Mouse (Mus musculus) cerebellum, adult 11-12 months (tissue): ENCODE measurements around the gene Exosc10.

Experiments
- DNase-seq: peaks from one replicate; pipeline ENCODE4 v3.0.0; 2022

The Exosc10 gene

GRCm38 (mm10) chr4:148612557-148612956, 54.3 kb downstream of the Exosc10 start:
- no peak for DNase-seq

- no peak for DNase-seq
Measured at GRCm38 (mm10) chr4:148613738-148614137, 55.5 kb downstream of the Exosc10 start.

DNA sequence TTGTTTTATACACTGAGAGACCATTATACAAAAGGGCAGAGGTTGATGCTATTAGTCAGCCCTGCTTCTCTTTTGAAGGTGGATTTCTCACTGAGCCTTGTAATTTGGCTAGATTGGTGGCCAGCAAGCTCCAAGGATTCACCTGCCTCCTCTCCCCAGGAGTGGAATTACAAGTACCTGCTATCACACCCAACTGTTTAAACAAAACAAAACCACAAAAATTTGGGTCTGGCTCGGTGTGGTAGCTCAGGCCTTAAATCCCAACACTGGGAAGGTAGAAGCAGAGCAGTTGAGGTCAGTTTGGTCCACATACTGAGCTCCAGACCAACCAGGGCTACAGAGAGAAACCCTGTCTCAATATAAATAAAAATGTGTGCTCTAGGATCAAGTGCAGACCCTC, 61.6 kb downstream of the Exosc10 start:
- no peak for DNase-seq

GRCm38 (mm10) chr4:148620718-148621117, 62.5 kb downstream of the Exosc10 start:
- no peak for DNase-seq

DNA sequence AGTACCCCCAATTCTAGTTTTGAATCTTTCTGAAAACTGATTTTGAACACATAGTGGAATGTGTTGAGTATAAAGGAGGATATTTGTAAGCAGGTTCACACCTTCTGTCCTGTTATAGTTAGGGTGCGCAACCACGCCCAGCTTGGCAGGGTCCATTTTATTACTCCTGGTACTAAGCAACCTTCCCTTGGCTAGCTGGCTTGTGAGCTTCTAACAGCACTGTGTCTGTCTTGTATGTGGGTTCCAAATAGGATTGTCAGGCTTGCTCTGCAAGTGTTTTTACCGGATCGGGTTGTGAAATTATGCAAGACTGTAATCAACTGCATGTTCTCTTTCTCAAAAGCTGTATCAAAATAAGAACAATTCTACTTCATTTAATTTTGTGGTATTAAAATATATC, 64.3 kb downstream of the Exosc10 start:
- DNase-seq, result no peak

DNA sequence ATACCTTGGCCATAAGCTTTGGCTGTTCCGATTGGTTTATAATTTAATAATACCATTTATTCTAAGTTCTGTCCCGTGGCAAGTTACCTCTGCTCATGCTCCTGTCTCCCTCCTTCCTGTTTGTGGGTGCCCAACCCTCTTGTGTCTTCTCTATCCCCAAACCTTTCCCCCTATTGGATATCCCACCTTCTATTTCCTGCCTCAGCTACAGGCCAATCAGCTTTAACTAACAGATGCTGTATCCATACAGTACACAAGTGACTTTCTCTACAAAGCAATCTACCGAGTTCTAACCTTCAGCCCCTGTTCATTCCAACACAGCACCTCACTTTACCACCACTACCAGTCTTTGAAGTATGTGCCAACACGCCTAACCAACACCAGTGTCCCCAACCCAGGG, 65.4 kb downstream of the Exosc10 start:
- DNase-seq, result no peak

DNA sequence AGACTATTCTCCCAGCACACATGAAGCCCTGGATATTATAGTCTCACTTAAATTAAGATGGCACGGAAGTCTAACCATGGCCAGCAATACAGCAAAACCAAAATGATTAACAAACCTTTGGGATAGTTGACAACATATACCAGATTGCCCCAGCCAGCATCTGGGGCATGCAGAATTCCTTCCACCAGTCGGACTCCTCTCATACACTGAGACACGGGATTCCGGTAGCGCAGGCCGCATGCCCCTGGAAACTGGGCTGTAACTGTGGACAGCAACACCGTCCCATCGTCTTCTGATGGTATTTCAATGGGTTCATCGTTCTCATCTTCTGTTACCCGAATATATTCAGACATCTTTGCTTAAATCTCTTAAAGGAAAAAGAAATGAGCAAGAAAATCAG, 66.8 kb downstream of the Exosc10 start:
- DNase-seq, result no peak

- DNase-seq, result peak; percentile 42
Measured at GRCm38 (mm10) chr4:148625756-148626622, 67.8 kb downstream of the Exosc10 start.

DNA sequence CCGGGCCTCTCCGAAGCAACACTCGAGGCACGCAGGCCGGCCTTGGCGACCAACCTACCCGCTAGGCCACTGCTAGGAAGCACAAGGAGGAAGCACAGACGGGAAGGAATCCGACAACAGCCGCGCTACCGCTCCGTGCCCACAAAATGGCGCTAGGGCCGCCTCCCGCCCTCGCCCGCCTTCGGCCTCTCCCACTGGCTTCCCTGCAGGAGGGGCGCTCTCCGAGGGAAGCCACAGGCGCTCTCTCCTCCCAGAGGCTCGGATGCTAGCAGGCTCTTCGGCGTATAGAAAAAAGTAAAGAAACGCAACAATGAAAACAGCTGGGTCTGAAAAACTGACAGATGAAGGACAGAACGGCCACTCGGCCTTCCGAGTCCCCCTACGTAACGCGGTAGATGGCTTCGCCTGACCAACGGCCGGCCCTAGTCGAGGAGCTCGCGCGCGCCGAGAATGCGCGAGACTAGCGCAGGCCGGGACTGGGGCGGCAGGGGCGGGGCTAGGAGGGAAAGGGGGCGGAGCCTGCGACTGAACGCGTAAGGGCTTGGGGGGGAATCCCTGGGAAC, 68.5 kb downstream of the Exosc10 start, which contains the start of gene Tardbp:
Gene Tardbp (minus strand): TSS at position 397 of the 563 bp plus-strand sequence.
- peak; percentile 94 for DNase-seq

- DNase-seq, result no peak
Measured at GRCm38 (mm10) chr4:148627246-148627645, 69.0 kb downstream of the Exosc10 start.
